Mouse (Mus musculus): Measurements from ENCODE around the gene Ubtd2. TPM values are rescaled to one million over a fixed set of nuclear protein-coding genes. Genes with fewer than 3 reads are reported as not detected.

Gene Ubtd2
- polyA plus RNA-seq, 1 experiment from 2014 or later = 28.8 TPM

GRCm38 (mm10) chr11:32475487-32476236 is 20.5 kb downstream of the Ubtd2 start:
- Histone ChIP-seq H3K36me3 (ENCODE audit: insufficient read depth, low read length) (no peaks in the 10 kb centered on the region), H3K4me2 (ENCODE audit: low read length) (no peak overlapping the region), H3K27me3 (ENCODE audit: insufficient read depth, low read length) (no peaks in the 10 kb centered on the region), H3K9me3 (replicated peaks; ENCODE audit: low read length) (no peaks in the 10 kb centered on the region), H3K9ac (ENCODE audit: low read depth, low read length) (no peak overlapping the region), H3K27ac (no peak overlapping the region), H3K4me1 (replicated peaks; ENCODE audit: insufficient read depth, low read length) (no peaks in the 10 kb centered on the region), H3K4me3 (replicated peaks; ENCODE audit: low read depth, low read length) (no peak overlapping the region)
- DNase-seq (ENCODE audit: low spot score) = no peak
- no peak for ATAC-seq (replicated peaks; ENCODE audit: low FRiP score, low read depth)
- WGBS = 88% methylated on average over 5 of the region's 5 CpGs
- TF ChIP-seq CTCF (IDR thresholded peaks at IDR 0.05; ENCODE audit: low read depth) = peak; percentile 20; the same call in 1 of the 2 replicates

- no peak overlapping the region for H3K27ac ChIP-seq
- H3K4me2 ChIP-seq (ENCODE audit: low read length) = no peak overlapping the region
- H3K36me3 ChIP-seq (ENCODE audit: insufficient read depth, low read length) = no peaks in the 10 kb centered on the region
- H3K27me3 ChIP-seq (ENCODE audit: insufficient read depth, low read length) = no peaks in the 10 kb centered on the region
- no peak for TF ChIP-seq CTCF (IDR thresholded peaks at IDR 0.05; ENCODE audit: low read depth)
- no peak overlapping the region for H3K9ac ChIP-seq (ENCODE audit: low read depth, low read length)
- H3K4me3 ChIP-seq (replicated peaks; ENCODE audit: low read depth, low read length) = no peak overlapping the region
- no peaks in the 10 kb centered on the region for H3K4me1 ChIP-seq (replicated peaks; ENCODE audit: insufficient read depth, low read length)
- 73% methylated on average over 2 of the region's 2 CpGs for WGBS
- H3K9me3 ChIP-seq (replicated peaks; ENCODE audit: low read length) = no peaks in the 10 kb centered on the region
- ATAC-seq (replicated peaks; ENCODE audit: low FRiP score, low read depth) (no peak), DNase-seq (ENCODE audit: low spot score) (no peak)
Measured at GRCm38 (mm10) chr11:32481525-32481924, 26.4 kb downstream of the Ubtd2 start.

DNA sequence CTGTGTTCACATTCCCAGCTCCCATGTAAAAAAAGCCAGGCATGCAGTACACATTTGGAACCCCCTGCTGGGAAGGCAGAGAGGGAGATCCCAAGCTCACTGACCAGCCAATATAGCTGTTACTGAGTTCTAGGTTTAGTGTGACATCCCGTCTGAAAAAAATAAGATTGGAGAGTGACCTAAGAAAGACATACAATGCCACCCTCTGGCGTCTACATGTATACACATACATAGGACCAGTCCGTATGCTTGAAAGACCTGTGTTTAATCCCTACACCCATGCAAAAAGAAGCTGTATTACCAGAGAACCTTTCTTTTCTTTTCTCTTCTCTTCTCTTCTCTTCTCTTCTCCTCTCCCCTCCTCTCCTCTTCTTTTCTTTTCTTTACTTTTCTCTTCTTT is 30.1 kb downstream of the Ubtd2 start:
- Histone ChIP-seq H3K4me3 (replicated peaks; ENCODE audit: low read depth, low read length) (no peak overlapping the region), H3K36me3 (ENCODE audit: insufficient read depth, low read length) (no peaks in the 10 kb centered on the region), H3K4me1 (replicated peaks; ENCODE audit: insufficient read depth, low read length) (0 out of 2 replicates have a peak, but pooled peaks cover 5% of the 10 kb centered on the region), H3K4me2 (ENCODE audit: low read length) (no peak overlapping the region), H3K27ac (no peak overlapping the region), H3K9ac (ENCODE audit: low read depth, low read length) (no peak overlapping the region), H3K9me3 (replicated peaks; ENCODE audit: low read length) (no peaks in the 10 kb centered on the region), H3K27me3 (ENCODE audit: insufficient read depth, low read length) (no peaks in the 10 kb centered on the region)
- peak; percentile 30; the same call in 1 of the 2 replicates for TF ChIP-seq CTCF (IDR thresholded peaks at IDR 0.05; ENCODE audit: low read depth)
- DNase-seq (ENCODE audit: low spot score) (peak; percentile 18), ATAC-seq (replicated peaks; ENCODE audit: low FRiP score, low read depth) (no peak)
- 60% methylated on average over 3 of the region's 3 CpGs for WGBS

DNA sequence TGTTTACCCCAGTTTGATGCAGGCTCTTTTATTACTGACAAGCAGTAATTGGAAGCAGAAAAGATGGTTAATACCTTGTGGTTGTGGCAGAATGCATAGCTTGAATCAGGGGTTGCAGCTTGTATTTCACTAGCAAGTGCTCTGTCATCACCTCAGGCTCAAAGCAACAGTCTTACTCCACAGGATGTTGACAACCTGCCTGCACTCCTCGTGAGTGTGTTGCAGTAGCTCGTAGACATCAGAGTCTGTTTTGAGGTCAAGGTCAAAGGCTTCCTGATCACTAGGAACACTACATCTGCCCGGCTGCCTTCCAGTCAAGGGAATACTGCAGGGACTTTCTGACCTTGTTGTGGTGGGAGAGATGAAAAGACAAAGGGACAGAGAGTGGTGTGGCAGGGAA is 31.5 kb downstream of the Ubtd2 start:
- WGBS = 38% methylated on average over 3 of the region's 3 CpGs
- no peak for TF ChIP-seq CTCF (IDR thresholded peaks at IDR 0.05; ENCODE audit: low read depth)
- H3K27ac ChIP-seq = no peak overlapping the region
- H3K27me3 ChIP-seq (ENCODE audit: insufficient read depth, low read length) = no peaks in the 10 kb centered on the region
- H3K4me1 ChIP-seq (replicated peaks; ENCODE audit: insufficient read depth, low read length) = 0 out of 2 replicates have a peak, but pooled peaks cover 5% of the 10 kb centered on the region
- H3K9ac ChIP-seq (ENCODE audit: low read depth, low read length) = no peak overlapping the region
- H3K9me3 ChIP-seq (replicated peaks; ENCODE audit: low read length) = no peaks in the 10 kb centered on the region
- no peak overlapping the region for H3K4me3 ChIP-seq (replicated peaks; ENCODE audit: low read depth, low read length)
- no peaks in the 10 kb centered on the region for H3K36me3 ChIP-seq (ENCODE audit: insufficient read depth, low read length)
- no peak overlapping the region for H3K4me2 ChIP-seq (ENCODE audit: low read length)
- ATAC-seq (replicated peaks; ENCODE audit: low FRiP score, low read depth) = no peak
- DNase-seq (ENCODE audit: low spot score) = no peak

DNA sequence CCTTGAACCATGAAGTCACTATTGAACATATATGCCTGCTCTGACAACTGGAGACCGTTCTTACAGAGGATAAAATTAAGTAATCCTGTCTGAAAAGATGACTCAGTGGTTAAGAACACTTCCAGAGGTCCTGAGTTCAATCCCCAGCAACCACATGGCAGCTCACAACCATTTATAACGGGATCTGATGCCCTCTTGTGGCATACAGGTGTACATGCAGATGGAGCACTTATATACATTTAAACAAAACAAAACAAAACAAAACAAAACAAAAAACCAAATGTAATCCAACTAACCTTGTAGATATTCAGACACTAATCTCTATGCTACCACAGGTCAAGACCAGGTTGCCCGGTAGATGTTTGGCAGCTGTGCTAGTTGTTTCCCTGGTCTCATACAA is 32.3 kb downstream of the Ubtd2 start:
- no peaks in the 10 kb centered on the region for H3K27me3 ChIP-seq (ENCODE audit: insufficient read depth, low read length)
- 0 out of 2 replicates have a peak, but pooled peaks cover 5% of the 10 kb centered on the region for H3K4me1 ChIP-seq (replicated peaks; ENCODE audit: insufficient read depth, low read length)
- H3K9me3 ChIP-seq (replicated peaks; ENCODE audit: low read length) = no peaks in the 10 kb centered on the region
- no peaks in the 10 kb centered on the region for H3K36me3 ChIP-seq (ENCODE audit: insufficient read depth, low read length)
- H3K9ac ChIP-seq (ENCODE audit: low read depth, low read length) = no peak overlapping the region
- no peak overlapping the region for H3K4me3 ChIP-seq (replicated peaks; ENCODE audit: low read depth, low read length)
- no peak overlapping the region for H3K27ac ChIP-seq
- WGBS = 91% methylated on average over 3 of the region's 3 CpGs
- no peak for DNase-seq (ENCODE audit: low spot score)
- H3K4me2 ChIP-seq (ENCODE audit: low read length) = no peak overlapping the region
- TF ChIP-seq CTCF (IDR thresholded peaks at IDR 0.05; ENCODE audit: low read depth) = peak; percentile 53
- no peak for ATAC-seq (replicated peaks; ENCODE audit: low FRiP score, low read depth)

- Histone ChIP-seq H3K9ac (ENCODE audit: low read depth, low read length) (no peak overlapping the region), H3K4me2 (ENCODE audit: low read length) (no peak overlapping the region), H3K4me3 (replicated peaks; ENCODE audit: low read depth, low read length) (no peak overlapping the region), H3K4me1 (replicated peaks; ENCODE audit: insufficient read depth, low read length) (0 out of 2 replicates have a peak, but pooled peaks cover 5% of the 10 kb centered on the region), H3K27ac (peak overlapping the region; percentile 57; the same call in 1 of the 2 replicates), H3K9me3 (replicated peaks; ENCODE audit: low read length) (no peaks in the 10 kb centered on the region), H3K36me3 (ENCODE audit: insufficient read depth, low read length) (no peaks in the 10 kb centered on the region), H3K27me3 (ENCODE audit: insufficient read depth, low read length) (no peaks in the 10 kb centered on the region)
- ATAC-seq (replicated peaks; ENCODE audit: low FRiP score, low read depth) (no peak), DNase-seq (ENCODE audit: low spot score) (peak; percentile 69)
- TF ChIP-seq CTCF (IDR thresholded peaks at IDR 0.05; ENCODE audit: low read depth) = no peak
Measured at GRCm38 (mm10) chr11:32488344-32488743, 33.2 kb downstream of the Ubtd2 start.
